Mouse (Mus musculus) G1E (cell line): ENCODE measurements around the gene Casp8ap2.

ENCODE experiments used
- CTCF ChIP-seq: IDR thresholded peaks from 2 replicates; pipeline ENCODE4 v1.5.1; 2012; ENCODE audit warnings: low read depth, low read length, inconsistent platforms, mixed read lengths
- GATA1 ChIP-seq: IDR thresholded peaks from 2 replicates; pipeline ENCODE4 v1.6.1; 2012; ENCODE audit warnings: borderline replicate concordance, low read length, inconsistent platforms, mixed read lengths
- POLR2AphosphoS5 ChIP-seq: IDR thresholded peaks from 2 replicates; pipeline ENCODE4 v1.6.1; 2012; ENCODE audit warnings: low read depth, low read length, inconsistent platforms; ENCODE audit not compliant: insufficient replicate concordance
- TAL1 ChIP-seq: conservative IDR thresholded peaks from 2 replicates; pipeline ENCODE4 v1.6.1; 2012; ENCODE audit warnings: low read depth, low read length, inconsistent platforms, mixed read lengths

DNA sequence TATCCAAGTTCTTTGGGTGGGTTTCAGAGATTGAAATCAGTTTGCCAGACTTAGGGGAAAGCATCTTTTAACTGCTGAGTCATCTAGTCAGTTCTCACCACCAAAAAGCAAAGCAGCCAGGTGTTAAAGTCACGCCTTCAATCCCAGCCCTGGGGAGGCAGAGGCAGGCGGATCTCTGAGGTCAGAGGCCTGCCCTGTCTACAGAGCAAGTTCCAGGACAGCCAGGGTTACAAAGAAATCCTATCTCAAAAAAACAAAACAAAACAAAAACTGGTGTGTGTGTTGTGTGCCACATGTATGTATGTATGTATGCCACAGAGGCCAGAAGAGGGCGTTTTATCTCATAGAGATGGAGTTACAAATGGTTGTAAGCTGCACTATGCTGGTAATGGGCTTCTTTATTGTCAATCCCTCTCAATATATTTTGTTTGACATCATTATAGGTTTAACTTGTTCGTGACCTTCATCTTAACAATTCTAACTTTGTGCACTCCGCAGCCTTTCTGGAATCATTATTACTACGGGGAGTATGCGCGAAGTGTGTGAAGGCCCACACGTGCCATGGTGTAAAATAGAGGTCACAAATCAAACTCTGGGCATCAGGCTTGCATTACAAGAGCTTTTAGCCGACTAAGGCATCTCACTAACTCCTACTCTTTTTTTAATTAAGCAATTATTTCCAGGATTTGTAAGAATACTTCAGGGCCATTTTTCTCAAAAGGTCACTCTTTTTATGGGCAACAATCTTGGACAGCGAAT, 41.1 kb downstream of the Casp8ap2 start:
- TF ChIP-seq GATA1 = no peak
- no peak for TF ChIP-seq CTCF
- no peak for TF ChIP-seq POLR2AphosphoS5
- no peak for TF ChIP-seq TAL1
